Mouse (Mus musculus) E14TG2a.4 (cell line): ENCODE data around the gene Cpne7.

ENCODE experiments used
- CTCF ChIP-seq: conservative IDR thresholded peaks from 2 replicates; pipeline ENCODE4 v1.5.1; 2014; ENCODE audit warnings: low read length
- NANOG ChIP-seq: IDR thresholded peaks from 2 replicates; pipeline ENCODE4 v1.6.1; 2014; ENCODE audit warnings: borderline replicate concordance, low read length, mixed read lengths

- TF ChIP-seq CTCF (no peak), NANOG (no peak)
Observed at GRCm38 (mm10) chr8:123131041-123131440, 13.9 kb downstream of the Cpne7 start.
